ENCODE assay signal across 18 mouse cellular contexts in genomic region chr15:61116912-61117311, GRCm38 (mm10).
"Had no signal": no experiment of that assay in that cellular context is flagged by ENCODE, and none has a peak within 500 bp of the region (broad histone marks: within the 10 kb centered on the region; RNA-seq: fewer than 3 reads in every experiment).

No protein-coding gene starts in this region.

- ATAC-seq: midbrain, embryonic 16.5 days had no signal

- H3K4me3 ChIP-seq: liver, embryonic 15.5 days; midbrain, embryonic 10.5 days; midbrain, embryonic 12.5 days; myocyte; neural tube, embryonic 13.5 days; neural tube, embryonic 15.5 days had no signal

- H3K27ac ChIP-seq: liver, embryonic 15.5 days; midbrain, embryonic 10.5 days; midbrain, embryonic 12.5 days; neural tube, embryonic 13.5 days; neural tube, embryonic 15.5 days had no signal

- H3K4me1 ChIP-seq: liver, embryonic 15.5 days; midbrain, embryonic 10.5 days; midbrain, embryonic 12.5 days; neural tube, embryonic 13.5 days; neural tube, embryonic 15.5 days had no signal

- H3K4me2 ChIP-seq: liver, embryonic 15.5 days; lung, embryonic 14.5 days; midbrain, embryonic 12.5 days; neural tube, embryonic 13.5 days; neural tube, embryonic 15.5 days had no signal

- H3K27me3 ChIP-seq: liver, embryonic 15.5 days; midbrain, embryonic 12.5 days; neural tube, embryonic 13.5 days; neural tube, embryonic 15.5 days had no signal

- H3K36me3 ChIP-seq: liver, embryonic 15.5 days; midbrain, embryonic 10.5 days; midbrain, embryonic 12.5 days; neural tube, embryonic 13.5 days; neural tube, embryonic 15.5 days had no signal

- H3K9ac ChIP-seq: liver, embryonic 15.5 days; lung, embryonic 14.5 days; midbrain, embryonic 12.5 days; neural tube, embryonic 13.5 days; neural tube, embryonic 15.5 days had no signal

- H3K9me3 ChIP-seq: liver, embryonic 15.5 days; midbrain, embryonic 10.5 days; midbrain, embryonic 12.5 days; neural tube, embryonic 13.5 days; neural tube, embryonic 15.5 days had no signal

- DNase-seq: lung, adult 18-20 months; lung, embryonic 14.5 days; lung, postnatal 10 days; lung, postnatal 4 days; midbrain, embryonic 14.5 days; retina, postnatal 1 day; right cerebral cortex, adult 18-20 months; right cerebral cortex, postnatal 14 days; thymus, adult 18-20 months; thymus, postnatal 14 days; thymus, postnatal 36 days had no signal
